Mouse (Mus musculus): Measurements from ENCODE around the gene Gm5431. TPM values are rescaled to one million over a fixed set of nuclear protein-coding genes. Genes with fewer than 3 reads are reported as not detected.
"Not testable (repeated sequence)": the region's sequence is repeated elsewhere in the genome, so short reads cannot be mapped to it uniquely, and the experiment has no call there.

Gene Gm5431
- 0.09 and 0.21 TPM in 2 replicates for polyA plus RNA-seq (2015; fragmentation: Nextera tagmentation; extraction: Ambion mirVana)

GRCm38 (mm10) chr11:48902021-48902420 lies at the start of gene Gm5431:
Gm5431 (minus strand) TSS chr11:48902214.
- no peaks in the 10 kb centered on the region for H3K27me3 ChIP-seq (ENCODE audit: insufficient read depth, low read length)
- no peaks in the 10 kb centered on the region for H3K4me1 ChIP-seq (ENCODE audit: insufficient read depth, low read length)
- no peak within 1 kb of the TSS for H3K27ac ChIP-seq (ENCODE audit: low read length)
- H3K9ac ChIP-seq (replicated peaks; ENCODE audit: low read length), result no peak within 1 kb of the TSS
- H3K4me3 ChIP-seq (ENCODE audit: low read length), result no peak within 1 kb of the TSS
- WGBS, result 62% methylated on average over 2 of the region's 2 CpGs
- no peaks in the 10 kb centered on the region for H3K9me3 ChIP-seq (ENCODE audit: low read length)
- no peak within 1 kb of the TSS for H3K4me2 ChIP-seq (replicated peaks; ENCODE audit: low read depth, low read length)
- H3K36me3 ChIP-seq (ENCODE audit: insufficient read depth, low read length), result no peaks in the 10 kb centered on the region
- no peak for ATAC-seq (ENCODE audit: low FRiP score, low TSS enrichment)

- not testable (repeated sequence) for ATAC-seq (ENCODE audit: low FRiP score, low TSS enrichment); H3K4me3 ChIP-seq (ENCODE audit: low read length)
- 85% methylated on average over 6 of the region's 6 CpGs for WGBS
Observed at GRCm38 (mm10) chr11:48946090-48946489, 44.1 kb upstream of the Gm5431 start, which contains the start of gene Psme2b. Psme2b (minus strand) TSS chr11:48946190.

GRCm38 (mm10) chr11:48939286-48939685 lies 37.3 kb upstream of the Gm5431 start:
- not testable (repeated sequence) for H3K4me2 ChIP-seq (replicated peaks; ENCODE audit: low read depth, low read length); H3K9me3 ChIP-seq (ENCODE audit: low read length); H3K36me3 ChIP-seq (ENCODE audit: insufficient read depth, low read length); H3K4me3 ChIP-seq (ENCODE audit: low read length); H3K27me3 ChIP-seq (ENCODE audit: insufficient read depth, low read length); H3K4me1 ChIP-seq (ENCODE audit: insufficient read depth, low read length); H3K27ac ChIP-seq (ENCODE audit: low read length); ATAC-seq (ENCODE audit: low FRiP score, low TSS enrichment); H3K9ac ChIP-seq (replicated peaks; ENCODE audit: low read length)

More at GRCm38 (mm10) chr11:48946090-48946489, 44.1 kb upstream of the Gm5431 start, which contains the start of gene Psme2b:
- H3K27ac ChIP-seq (ENCODE audit: low read length); H3K9me3 ChIP-seq (ENCODE audit: low read length); H3K9ac ChIP-seq (replicated peaks; ENCODE audit: low read length); H3K27me3 ChIP-seq (ENCODE audit: insufficient read depth, low read length); H3K4me2 ChIP-seq (replicated peaks; ENCODE audit: low read depth, low read length); H3K36me3 ChIP-seq (ENCODE audit: insufficient read depth, low read length); H3K4me1 ChIP-seq (ENCODE audit: insufficient read depth, low read length): not testable (repeated sequence)

DNA sequence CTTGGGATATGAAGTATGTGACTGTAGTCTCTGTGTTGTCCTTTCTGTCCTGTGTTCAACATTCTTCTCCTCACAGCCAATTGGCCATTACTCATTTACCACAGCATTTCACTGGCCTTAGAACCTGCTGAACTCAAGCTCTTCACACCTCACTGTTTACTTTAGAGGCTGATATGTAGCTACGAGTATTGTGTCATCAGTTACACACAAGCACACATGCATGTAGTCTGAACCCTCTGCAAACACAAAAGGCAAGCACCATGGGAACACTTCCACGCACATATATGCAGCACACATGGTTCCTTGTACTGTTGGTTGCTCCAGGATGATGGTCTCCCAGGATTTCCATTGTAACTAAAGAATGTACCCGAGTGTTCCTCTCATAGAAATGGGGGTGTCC lies 33.3 kb upstream of the Gm5431 start:
- H3K27ac ChIP-seq (ENCODE audit: low read length); H3K9ac ChIP-seq (replicated peaks; ENCODE audit: low read length); H3K9me3 ChIP-seq (ENCODE audit: low read length); ATAC-seq (ENCODE audit: low FRiP score, low TSS enrichment); H3K27me3 ChIP-seq (ENCODE audit: insufficient read depth, low read length); H3K36me3 ChIP-seq (ENCODE audit: insufficient read depth, low read length); H3K4me3 ChIP-seq (ENCODE audit: low read length); H3K4me2 ChIP-seq (replicated peaks; ENCODE audit: low read depth, low read length); H3K4me1 ChIP-seq (ENCODE audit: insufficient read depth, low read length): not testable (repeated sequence)
- WGBS, result no CpG with 5 or more reads among the region's 3 CpGs

DNA sequence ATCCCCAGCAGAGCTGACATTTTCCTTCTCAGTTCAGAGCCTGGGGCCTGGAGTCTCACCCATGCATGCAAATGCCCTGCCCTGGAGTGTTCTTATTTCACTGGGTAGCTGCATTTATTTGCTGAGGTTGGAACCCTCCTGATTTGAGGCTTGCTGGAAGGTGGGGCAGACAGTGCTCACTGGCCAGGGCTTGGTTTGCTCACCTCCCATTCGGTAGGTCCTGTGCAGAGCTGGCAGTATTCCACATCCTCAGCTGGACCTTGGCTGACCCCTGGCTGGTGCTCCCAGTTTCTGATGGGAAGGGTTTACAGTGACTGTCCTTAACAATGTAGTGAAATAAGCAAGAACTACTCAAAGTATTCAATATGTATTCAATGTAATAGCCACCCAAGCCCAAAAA lies 31.9 kb upstream of the Gm5431 start:
- not testable (repeated sequence) for H3K9me3 ChIP-seq (ENCODE audit: low read length); H3K36me3 ChIP-seq (ENCODE audit: insufficient read depth, low read length); H3K4me2 ChIP-seq (replicated peaks; ENCODE audit: low read depth, low read length); H3K27ac ChIP-seq (ENCODE audit: low read length); H3K9ac ChIP-seq (replicated peaks; ENCODE audit: low read length); H3K27me3 ChIP-seq (ENCODE audit: insufficient read depth, low read length); H3K4me3 ChIP-seq (ENCODE audit: low read length); H3K4me1 ChIP-seq (ENCODE audit: insufficient read depth, low read length)
- WGBS, result 25% methylated on average over 1 of the region's 1 CpGs
- 0 out of 2 replicates have a peak, but pooled peaks have one; percentile 19 for ATAC-seq (ENCODE audit: low FRiP score, low TSS enrichment)

DNA sequence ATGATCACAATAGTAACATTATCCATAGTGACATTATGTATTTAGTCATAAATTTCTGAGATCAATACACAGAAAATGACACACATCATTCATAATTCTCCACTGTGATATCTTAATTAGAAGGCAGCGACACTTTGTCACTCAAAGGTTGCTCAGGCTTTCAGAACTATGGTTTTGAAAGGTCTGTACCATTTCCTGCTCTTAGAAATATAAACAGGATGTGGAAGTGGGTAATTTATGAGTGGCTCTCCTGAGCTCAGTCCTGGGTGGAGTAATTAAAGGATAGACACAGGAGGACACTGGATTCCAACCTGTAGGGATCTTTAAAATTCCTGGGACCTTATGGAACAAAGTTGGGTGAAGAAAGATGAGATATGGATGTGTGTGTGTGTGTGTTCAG lies 31.4 kb upstream of the Gm5431 start:
- not testable (repeated sequence) for H3K36me3 ChIP-seq (ENCODE audit: insufficient read depth, low read length); H3K4me3 ChIP-seq (ENCODE audit: low read length); H3K27me3 ChIP-seq (ENCODE audit: insufficient read depth, low read length); ATAC-seq (ENCODE audit: low FRiP score, low TSS enrichment); H3K4me2 ChIP-seq (replicated peaks; ENCODE audit: low read depth, low read length); H3K9ac ChIP-seq (replicated peaks; ENCODE audit: low read length); H3K27ac ChIP-seq (ENCODE audit: low read length); H3K9me3 ChIP-seq (ENCODE audit: low read length); H3K4me1 ChIP-seq (ENCODE audit: insufficient read depth, low read length)
- WGBS, result 52% methylated on average over 1 of the region's 1 CpGs

- ATAC-seq (ENCODE audit: low FRiP score, low TSS enrichment); H3K4me3 ChIP-seq (ENCODE audit: low read length); H3K27ac ChIP-seq (ENCODE audit: low read length); H3K4me2 ChIP-seq (replicated peaks; ENCODE audit: low read depth, low read length); H3K9me3 ChIP-seq (ENCODE audit: low read length); H3K4me1 ChIP-seq (ENCODE audit: insufficient read depth, low read length); H3K27me3 ChIP-seq (ENCODE audit: insufficient read depth, low read length); H3K9ac ChIP-seq (replicated peaks; ENCODE audit: low read length); H3K36me3 ChIP-seq (ENCODE audit: insufficient read depth, low read length): not testable (repeated sequence)
- WGBS, result 63% methylated on average over 1 of the region's 1 CpGs
Observed at GRCm38 (mm10) chr11:48928068-48928467, 26.1 kb upstream of the Gm5431 start.

- not testable (repeated sequence) for H3K27ac ChIP-seq (ENCODE audit: low read length); H3K36me3 ChIP-seq (ENCODE audit: insufficient read depth, low read length); H3K27me3 ChIP-seq (ENCODE audit: insufficient read depth, low read length); H3K4me1 ChIP-seq (ENCODE audit: insufficient read depth, low read length); H3K9me3 ChIP-seq (ENCODE audit: low read length); H3K4me2 ChIP-seq (replicated peaks; ENCODE audit: low read depth, low read length); H3K9ac ChIP-seq (replicated peaks; ENCODE audit: low read length); H3K4me3 ChIP-seq (ENCODE audit: low read length); ATAC-seq (ENCODE audit: low FRiP score, low TSS enrichment)
Observed at GRCm38 (mm10) chr11:48926437-48926836, 24.4 kb upstream of the Gm5431 start.

- H3K9ac ChIP-seq (replicated peaks; ENCODE audit: low read length); H3K36me3 ChIP-seq (ENCODE audit: insufficient read depth, low read length); H3K4me3 ChIP-seq (ENCODE audit: low read length); H3K4me2 ChIP-seq (replicated peaks; ENCODE audit: low read depth, low read length); H3K27ac ChIP-seq (ENCODE audit: low read length); ATAC-seq (ENCODE audit: low FRiP score, low TSS enrichment); H3K9me3 ChIP-seq (ENCODE audit: low read length); H3K4me1 ChIP-seq (ENCODE audit: insufficient read depth, low read length); H3K27me3 ChIP-seq (ENCODE audit: insufficient read depth, low read length): not testable (repeated sequence)
- WGBS, result 85% methylated on average over 4 of the region's 5 CpGs
Observed at GRCm38 (mm10) chr11:48923818-48924217, 21.8 kb upstream of the Gm5431 start.

- Histone ChIP-seq H3K9ac (replicated peaks; ENCODE audit: low read length) (no peak overlapping the region), H3K9me3 (ENCODE audit: low read length) (no peaks in the 10 kb centered on the region), H3K4me1 (ENCODE audit: insufficient read depth, low read length) (no peaks in the 10 kb centered on the region), H3K27me3 (ENCODE audit: insufficient read depth, low read length) (no peaks in the 10 kb centered on the region), H3K4me2 (replicated peaks; ENCODE audit: low read depth, low read length) (no peak overlapping the region), H3K4me3 (ENCODE audit: low read length) (no peak overlapping the region), H3K36me3 (ENCODE audit: insufficient read depth, low read length) (no peaks in the 10 kb centered on the region), H3K27ac (ENCODE audit: low read length) (no peak overlapping the region)
- WGBS, result 75% methylated on average over 3 of the region's 3 CpGs
- no peak for ATAC-seq (ENCODE audit: low FRiP score, low TSS enrichment)
Observed at GRCm38 (mm10) chr11:48918380-48918779, 16.4 kb upstream of the Gm5431 start.

GRCm38 (mm10) chr11:48913611-48914010 lies 11.6 kb upstream of the Gm5431 start:
- Histone ChIP-seq H3K27me3 (ENCODE audit: insufficient read depth, low read length) (no peaks in the 10 kb centered on the region), H3K36me3 (ENCODE audit: insufficient read depth, low read length) (no peaks in the 10 kb centered on the region), H3K9ac (replicated peaks; ENCODE audit: low read length) (no peak overlapping the region), H3K27ac (ENCODE audit: low read length) (no peak overlapping the region), H3K4me3 (ENCODE audit: low read length) (no peak overlapping the region), H3K4me2 (replicated peaks; ENCODE audit: low read depth, low read length) (no peak overlapping the region), H3K4me1 (ENCODE audit: insufficient read depth, low read length) (no peaks in the 10 kb centered on the region), H3K9me3 (ENCODE audit: low read length) (no peaks in the 10 kb centered on the region)
- WGBS, result 87% methylated on average over 1 of the region's 1 CpGs
- no peak for ATAC-seq (ENCODE audit: low FRiP score, low TSS enrichment)

Data from kidney, embryonic 16.5 days (tissue).